Mouse (Mus musculus): ENCODE measurements at regions not wholly inside any gene's neighbourhood (a gene's known extent, or its start where the extent isn't known, plus 50 kb on each side); places are given as distances from the start of the nearest gene placed in this dataset.
A peak's percentile ranks its signal among the peaks of the same experiment; 100 is the strongest.

DNA sequence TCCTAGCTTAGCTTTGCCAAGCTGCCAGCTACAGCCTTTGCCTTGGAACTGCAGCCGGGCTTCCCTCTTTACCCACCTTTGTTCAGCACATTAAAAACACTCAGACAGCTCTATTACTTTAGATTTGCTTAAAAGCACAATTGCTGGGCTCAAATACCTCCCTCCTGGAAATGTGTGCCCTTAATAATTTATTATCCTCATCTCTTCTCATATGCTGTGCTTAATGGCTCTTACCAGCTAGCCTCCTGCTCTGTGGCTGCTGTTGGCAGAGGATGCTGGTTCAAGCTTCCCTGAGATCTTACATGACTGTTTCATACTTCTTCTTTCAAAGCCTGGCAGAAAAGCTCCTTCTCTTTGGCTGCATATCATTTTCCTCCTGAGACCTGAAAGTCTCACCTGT lies 378.1 kb upstream of the Cdh19 start:
- no peak for DNase-seq (ENCODE audit: low read depth)

GRCm38 (mm10) chr1:111337927-111338326 lies 360.5 kb upstream of the Cdh19 start:
- DNase-seq (ENCODE audit: low read depth) = no peak

DNA sequence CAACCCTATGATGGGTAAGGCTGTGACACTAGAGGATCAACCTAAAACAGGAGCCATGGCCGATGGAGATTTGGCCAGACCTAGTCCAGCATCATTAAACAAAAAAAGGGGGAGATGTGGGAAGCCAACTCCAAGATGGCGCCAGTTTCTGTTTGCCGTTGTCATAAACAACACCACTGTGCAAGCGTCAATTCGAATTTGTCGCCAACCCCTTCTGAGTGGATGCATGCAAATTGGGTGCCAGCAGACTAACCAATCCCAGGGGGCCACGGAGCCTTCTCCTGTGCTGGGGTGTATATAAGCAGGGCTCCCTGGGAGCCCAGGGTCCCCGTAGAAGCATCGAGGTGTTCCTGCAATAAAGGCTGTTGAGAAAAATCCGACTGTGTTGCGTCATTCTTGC lies 324.9 kb upstream of the Cdh19 start:
- DNase-seq (ENCODE audit: low read depth) = no peak

- DNase-seq (ENCODE audit: low read depth) = no peak
Observed at GRCm38 (mm10) chr1:111286385-111286784, 309.0 kb upstream of the Cdh19 start.

DNA sequence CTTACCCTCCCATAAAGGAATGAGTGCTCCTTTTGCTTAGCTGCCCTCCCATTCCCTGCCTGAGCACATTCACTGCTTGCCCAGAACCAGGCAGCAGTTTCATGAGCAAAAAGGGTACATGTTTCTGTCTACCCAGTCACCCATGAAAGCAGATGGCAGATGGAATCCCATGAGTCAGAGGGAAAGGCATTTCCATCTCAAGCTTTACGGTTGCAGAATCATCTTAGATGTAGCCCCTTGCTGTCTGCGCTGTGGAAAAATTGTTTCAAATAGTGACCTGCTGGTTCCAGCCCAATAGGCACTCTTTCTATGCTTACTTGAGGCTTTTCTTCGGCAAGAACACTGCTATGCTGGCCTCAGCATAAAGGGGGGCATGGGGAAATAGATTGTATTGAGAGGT lies 308.5 kb upstream of the Cdh19 start:
- DNase-seq (ENCODE audit: low read depth) = no peak

DNA sequence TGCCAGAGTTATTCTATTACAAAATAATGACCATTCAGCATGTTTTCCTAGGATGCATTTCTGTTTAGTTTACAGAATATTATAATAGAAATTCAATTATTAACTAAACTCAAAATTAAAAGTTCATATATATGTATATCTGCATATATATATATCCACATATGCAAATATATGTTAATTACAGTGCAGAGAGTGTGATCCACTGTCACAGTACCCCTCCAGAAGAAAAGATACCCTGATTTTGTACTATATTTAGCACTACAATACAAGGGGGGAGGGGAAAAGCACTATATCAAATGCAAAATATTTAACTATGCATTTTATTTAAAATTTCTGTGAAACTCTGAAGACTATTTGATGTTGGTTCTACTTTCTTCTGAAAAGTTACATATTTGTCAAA lies 265.4 kb upstream of the Cdh19 start:
- DNase-seq (ENCODE audit: low read depth) = no peak

DNA sequence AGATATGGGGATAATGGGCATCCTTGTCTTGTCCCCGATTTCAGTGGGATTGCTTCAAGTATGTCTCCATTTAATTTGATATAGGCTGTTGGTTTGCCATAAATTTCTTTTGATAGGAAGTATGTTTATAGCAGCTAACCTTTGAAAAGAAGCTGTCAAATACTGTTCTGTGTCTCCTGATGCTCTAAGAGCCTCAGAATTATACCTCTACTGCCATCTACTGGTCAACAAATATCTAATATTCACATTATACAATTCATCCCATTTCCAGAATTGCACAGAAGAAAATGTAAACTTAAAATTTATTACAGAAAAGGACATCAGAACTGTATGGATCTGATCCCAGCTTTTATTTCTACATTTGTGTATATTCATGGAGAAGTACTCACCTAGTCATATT lies 265.0 kb upstream of the Cdh19 start:
- peak; percentile 47 for DNase-seq (ENCODE audit: low read depth)

Measured in 416B (cell line).